Mouse (Mus musculus): ENCODE measurements around the gene Espn.

DNA sequence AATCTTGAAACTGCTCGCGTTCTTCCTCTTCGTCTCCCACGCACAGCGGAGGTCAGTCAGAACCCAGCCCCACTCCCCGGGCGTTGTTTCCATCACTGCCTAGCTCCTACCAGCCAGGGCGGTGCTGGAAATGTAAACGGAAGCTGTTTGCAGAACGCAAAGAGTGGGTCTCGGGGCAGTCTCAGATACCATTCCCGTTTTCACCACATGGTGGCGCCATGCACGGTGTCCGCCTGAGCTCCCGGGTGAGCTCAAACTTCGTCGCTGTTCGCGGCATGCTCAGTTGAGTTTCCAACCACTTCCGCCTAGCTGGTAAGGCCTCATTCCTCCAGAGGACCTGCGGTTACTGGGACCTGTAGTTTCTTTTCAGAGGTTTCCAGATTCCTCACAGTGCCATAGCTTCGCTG is 1.6 kb upstream of the Espn start:
- TF ChIP-seq EP300 (IDR thresholded peaks at IDR 0.05) (no peak), CTCF (IDR thresholded peaks at IDR 0.05) (peak; percentile 93)

All from lung, postnatal 0 days (tissue).